Mouse (Mus musculus) C2C12 (cell line): ENCODE data around the gene Cdkn1b.

ENCODE experiments used
- CTCF ChIP-seq: IDR thresholded peaks from one replicate; pipeline ENCODE4 v1.5.1; 2011; ENCODE audit not compliant: control insufficient read depth, insufficient read depth, insufficient read length
- MAX ChIP-seq: IDR thresholded peaks from one replicate; pipeline ENCODE4 v1.6.1; 2011; ENCODE audit warnings: mild to moderate bottlenecking, control low read depth
- USF1 ChIP-seq: IDR thresholded peaks from one replicate; pipeline ENCODE4 v1.6.1; 2011; ENCODE audit warnings: low read depth, mild to moderate bottlenecking, control low read depth, moderate library complexity

GRCm38 (mm10) chr6:134933207-134933558 is 13.0 kb downstream of the Cdkn1b start:
- no peak for TF ChIP-seq USF1
- no peak for TF ChIP-seq CTCF
- TF ChIP-seq MAX, result no peak
